Mouse (Mus musculus): Measurements from ENCODE around the gene Cacna2d3. TPM values are rescaled to one million over a fixed set of nuclear protein-coding genes. Genes with fewer than 3 reads are reported as not detected.

Cacna2d3 gene
- total and polyA plus RNA-seq, 3 experiments = not detected

DNA sequence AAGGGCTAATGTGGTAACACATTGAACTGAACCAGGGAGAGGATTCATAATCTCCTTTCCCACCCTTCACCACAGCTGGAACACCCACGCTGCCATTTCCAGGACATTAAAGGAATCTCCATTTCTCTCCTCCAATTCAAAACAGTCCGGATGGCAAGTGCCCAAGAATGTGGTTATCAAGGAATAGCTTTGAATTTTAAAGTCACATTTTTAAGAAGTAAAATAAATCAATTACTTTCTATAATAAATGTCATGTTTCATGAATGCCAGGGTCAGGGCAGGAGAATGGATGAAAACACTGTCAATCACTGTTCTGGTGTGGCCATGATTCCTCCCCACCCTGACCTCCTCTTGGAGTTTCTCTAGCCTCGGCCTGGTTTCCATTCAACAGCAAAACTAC is 333.9 kb downstream of the Cacna2d3 start:
- Histone ChIP-seq H3K4me2 (ENCODE audit: insufficient read depth, low read depth, poor library complexity, severe bottlenecking) (no peak overlapping the region), H3K27me3 (replicated peaks) (no peaks in the 10 kb centered on the region), H3K36me3 (replicated peaks in 1 of 2; ENCODE audit: control insufficient read depth in 1 of 2, insufficient read depth in 1 of 2, low read length in 1 of 2) (no peaks in the 10 kb centered on the region), H3K4me1 (ENCODE audit: control insufficient read depth in 1 of 2, insufficient read depth in 2 of 2) (no peaks in the 10 kb centered on the region), H3K9me3 (replicated peaks; ENCODE audit: low read length) (peaks cover 31% of the 10 kb centered on the region), H3K79me2 (replicated peaks; ENCODE audit: control insufficient read depth, extremely low read depth, insufficient read depth, poor library complexity, severe bottlenecking) (no peaks in the 10 kb centered on the region), H3K27ac (ENCODE audit: insufficient read depth, low read depth) (no peak overlapping the region), H3K9ac (ENCODE audit: insufficient read depth, low read depth) (no peak overlapping the region), H3K4me3 (replicated peaks in 1 of 3; ENCODE audit: low read depth in 2 of 3, low read length in 2 of 3, poor library complexity in 1 of 3) (no peak overlapping the region)
- dilution Hi-C loops (cut with MboI; ENCODE audit: extremely low pct_ligation_motif_present, extremely low pct_unique_long_range_greater_than_20kb, low sequenced_read_pairs) (no loop called here), in situ Hi-C loops (cut with MboI; ENCODE audit: low pct_ligation_motif_present, low pct_unique_long_range_greater_than_20kb, low sequenced_read_pairs) (no loop called here)
- no peak for TF ChIP-seq PAX5 (IDR thresholded peaks at IDR 0.05; ENCODE audit: low read length)
- TF ChIP-seq POLR2A (IDR thresholded peaks at IDR 0.05; ENCODE audit: low read depth, low read length) = no peak
- TF ChIP-seq BHLHE40 (IDR thresholded peaks at IDR 0.05; ENCODE audit: low read depth, low read length) = no peak
- TF ChIP-seq CHD1 (IDR thresholded peaks at IDR 0.05; ENCODE audit: low read depth, low read length) = no peak
- no peak for TF ChIP-seq GABPA (IDR thresholded peaks at IDR 0.05; ENCODE audit: insufficient replicate concordance, low read depth, low read length)
- no peak for DNase-seq (ENCODE audit: extremely low read depth)

DNA sequence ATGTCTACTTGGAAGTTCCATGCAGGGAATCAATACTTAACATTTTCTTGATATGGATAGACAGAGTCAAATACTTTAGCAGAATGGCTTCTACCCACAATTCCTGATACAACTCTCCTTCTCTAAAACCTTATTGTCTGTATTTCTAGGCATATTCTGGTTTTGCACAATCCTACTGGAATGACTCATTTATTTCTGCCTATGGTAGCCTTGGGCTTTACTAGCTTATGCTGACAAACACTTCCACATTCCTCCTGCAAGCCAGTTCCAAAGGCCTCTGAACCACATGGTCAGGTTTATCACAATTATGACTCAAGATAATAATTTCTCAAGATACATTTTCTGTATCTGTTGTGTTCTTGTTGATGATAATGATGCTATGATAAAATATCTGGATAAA is 336.2 kb downstream of the Cacna2d3 start:
- Histone ChIP-seq H3K79me2 (replicated peaks; ENCODE audit: control insufficient read depth, extremely low read depth, insufficient read depth, poor library complexity, severe bottlenecking) (no peaks in the 10 kb centered on the region), H3K27ac (ENCODE audit: insufficient read depth, low read depth) (no peak overlapping the region), H3K4me3 (replicated peaks in 1 of 3; ENCODE audit: low read depth in 2 of 3, low read length in 2 of 3, poor library complexity in 1 of 3) (no peak overlapping the region), H3K4me2 (ENCODE audit: insufficient read depth, low read depth, poor library complexity, severe bottlenecking) (no peak overlapping the region), H3K9me3 (replicated peaks; ENCODE audit: low read length) (peaks cover 33% of the 10 kb centered on the region), H3K27me3 (replicated peaks) (no peaks in the 10 kb centered on the region), H3K4me1 (ENCODE audit: control insufficient read depth in 1 of 2, insufficient read depth in 2 of 2) (no peaks in the 10 kb centered on the region), H3K36me3 (replicated peaks in 1 of 2; ENCODE audit: control insufficient read depth in 1 of 2, insufficient read depth in 1 of 2, low read length in 1 of 2) (no peaks in the 10 kb centered on the region), H3K9ac (ENCODE audit: insufficient read depth, low read depth) (no peak overlapping the region)
- dilution Hi-C loops (cut with MboI; ENCODE audit: extremely low pct_ligation_motif_present, extremely low pct_unique_long_range_greater_than_20kb, low sequenced_read_pairs) (no loop called here), in situ Hi-C loops (cut with MboI; ENCODE audit: low pct_ligation_motif_present, low pct_unique_long_range_greater_than_20kb, low sequenced_read_pairs) (no loop called here)
- DNase-seq (ENCODE audit: extremely low read depth) = no peak
- no peak for TF ChIP-seq IRF4 (IDR thresholded peaks at IDR 0.05; ENCODE audit: low read depth, low read length)
- no peak for TF ChIP-seq TCF12 (IDR thresholded peaks at IDR 0.05; ENCODE audit: low read depth, low read length)
- TF ChIP-seq UBTF (IDR thresholded peaks at IDR 0.05; ENCODE audit: low read depth, low read length) = no peak
- no peak for TF ChIP-seq MEF2A (IDR thresholded peaks at IDR 0.05; ENCODE audit: borderline replicate concordance, low read depth, low read length)
- no peak for TF ChIP-seq MYC (IDR thresholded peaks at IDR 0.05; ENCODE audit: low read depth, low read length)
- no peak for TF ChIP-seq KAT2A (IDR thresholded peaks at IDR 0.05; ENCODE audit: insufficient replicate concordance, low read length)
- no peak for TF ChIP-seq POLR2A (IDR thresholded peaks at IDR 0.05; ENCODE audit: low read depth, low read length)
- TF ChIP-seq NRF1 (IDR thresholded peaks at IDR 0.05; ENCODE audit: low read depth, low read length) = no peak
- TF ChIP-seq NELFE (IDR thresholded peaks at IDR 0.05; ENCODE audit: low read depth, low read length) = no peak
- TF ChIP-seq JUND (conservative IDR thresholded peaks at IDR 0.05; ENCODE audit: low read depth, low read length) = no peak
- no peak for TF ChIP-seq EP300 (IDR thresholded peaks at IDR 0.05; ENCODE audit: low read length)
- TF ChIP-seq ELF1 (IDR thresholded peaks at IDR 0.05; ENCODE audit: low read depth, low read length) = no peak
- TF ChIP-seq ZKSCAN1 (IDR thresholded peaks at IDR 0.05; ENCODE audit: borderline replicate concordance, low read depth, low read length) = no peak
- TF ChIP-seq MXI1 (IDR thresholded peaks at IDR 0.05; ENCODE audit: low read depth, low read length) = no peak
- TF ChIP-seq ZMIZ1 (IDR thresholded peaks at IDR 0.05; ENCODE audit: low read depth, low read length) = no peak
- TF ChIP-seq RAD21 (IDR thresholded peaks at IDR 0.05; ENCODE audit: low read depth, low read length) = no peak
- no peak for TF ChIP-seq TBP (conservative IDR thresholded peaks at IDR 0.05; ENCODE audit: low read depth, low read length)
- no peak for TF ChIP-seq E2F4 (IDR thresholded peaks at IDR 0.05; ENCODE audit: insufficient replicate concordance, low read depth, low read length)
- TF ChIP-seq CHD2 (IDR thresholded peaks at IDR 0.05; ENCODE audit: low read length) = no peak

All from CH12.LX (cell line).